Mouse (Mus musculus): ENCODE measurements around the gene Asphd2. TPM values are rescaled to one million over a fixed set of nuclear protein-coding genes. Genes with fewer than 3 reads are reported as not detected.

Asphd2 gene
- total and polyA plus RNA-seq, 2 experiments from 2014 or later: 118 to 164 TPM

- no peaks in the 10 kb centered on the region for H3K27me3 ChIP-seq (ENCODE audit: insufficient read depth, low read length)
- ATAC-seq: no peak
- peaks cover 19% of the 10 kb centered on the region; the same call in 1 of the 2 replicates for H3K36me3 ChIP-seq (ENCODE audit: insufficient read depth, low read length)
- no peak overlapping the region for H3K9ac ChIP-seq (replicated peaks; ENCODE audit: low read length)
- WGBS: 67% methylated on average over 10 of the region's 10 CpGs
- H3K4me1 ChIP-seq (ENCODE audit: insufficient read depth, low read length): peaks cover 6% of the 10 kb centered on the region; the same call in 1 of the 2 replicates
- no peak overlapping the region for H3K4me3 ChIP-seq (ENCODE audit: low read length)
- no peak overlapping the region for H3K27ac ChIP-seq
- 0 out of 2 replicates have a peak, but pooled peaks cover 2% of the 10 kb centered on the region for H3K9me3 ChIP-seq (ENCODE audit: low read length)
- TF ChIP-seq CTCF (IDR thresholded peaks at IDR 0.05; ENCODE audit: low read depth): no peak
- H3K4me2 ChIP-seq (ENCODE audit: low read depth, low read length): no peak overlapping the region
- no peak for DNase-seq (ENCODE audit: low spot score)
These were observed 30.4 kb downstream of the Asphd2 start for GRCm38 (mm10) chr5:112364184-112364797.

- Histone ChIP-seq H3K27ac (no peak overlapping the region), H3K9ac (replicated peaks; ENCODE audit: low read length) (no peak overlapping the region), H3K4me1 (ENCODE audit: insufficient read depth, low read length) (no peaks in the 10 kb centered on the region), H3K4me3 (ENCODE audit: low read length) (no peak overlapping the region), H3K27me3 (ENCODE audit: insufficient read depth, low read length) (no peaks in the 10 kb centered on the region), H3K4me2 (ENCODE audit: low read depth, low read length) (no peak overlapping the region), H3K36me3 (ENCODE audit: insufficient read depth, low read length) (peaks cover 17% of the 10 kb centered on the region; the same call in 1 of the 2 replicates), H3K9me3 (ENCODE audit: low read length) (0 out of 2 replicates have a peak, but pooled peaks cover 2% of the 10 kb centered on the region)
- no peak for TF ChIP-seq CTCF (IDR thresholded peaks at IDR 0.05; ENCODE audit: low read depth)
- WGBS: 98% methylated on average over 3 of the region's 3 CpGs
- no peak for ATAC-seq
- DNase-seq (ENCODE audit: low spot score): no peak
These were observed 34.6 kb downstream of the Asphd2 start for GRCm38 (mm10) chr5:112360077-112360476.

- Histone ChIP-seq H3K36me3 (ENCODE audit: insufficient read depth, low read length) (peaks cover 21% of the 10 kb centered on the region), H3K4me2 (ENCODE audit: low read depth, low read length) (no peak overlapping the region), H3K27me3 (ENCODE audit: insufficient read depth, low read length) (no peaks in the 10 kb centered on the region), H3K4me3 (ENCODE audit: low read length) (no peak overlapping the region), H3K9ac (replicated peaks; ENCODE audit: low read length) (no peak overlapping the region), H3K4me1 (ENCODE audit: insufficient read depth, low read length) (no peaks in the 10 kb centered on the region), H3K9me3 (ENCODE audit: low read length) (0 out of 2 replicates have a peak, but pooled peaks cover 2% of the 10 kb centered on the region), H3K27ac (no peak overlapping the region)
- TF ChIP-seq CTCF (IDR thresholded peaks at IDR 0.05; ENCODE audit: low read depth): no peak
- 95% methylated on average over 4 of the region's 4 CpGs for WGBS
- DNase-seq (ENCODE audit: low spot score) (no peak), ATAC-seq (no peak)
These were observed 35.1 kb downstream of the Asphd2 start for GRCm38 (mm10) chr5:112359520-112359919.

- Histone ChIP-seq H3K27me3 (ENCODE audit: insufficient read depth, low read length) (no peaks in the 10 kb centered on the region), H3K4me2 (ENCODE audit: low read depth, low read length) (no peak overlapping the region), H3K36me3 (ENCODE audit: insufficient read depth, low read length) (peaks cover 27% of the 10 kb centered on the region), H3K4me1 (ENCODE audit: insufficient read depth, low read length) (no peaks in the 10 kb centered on the region), H3K9ac (replicated peaks; ENCODE audit: low read length) (no peak overlapping the region), H3K9me3 (ENCODE audit: low read length) (no peaks in the 10 kb centered on the region), H3K27ac (no peak overlapping the region), H3K4me3 (ENCODE audit: low read length) (no peak overlapping the region)
- ATAC-seq (peak; percentile 29; the same call in 1 of the 2 replicates), DNase-seq (ENCODE audit: low spot score) (no peak)
- 90% methylated on average over 9 of the region's 9 CpGs for WGBS
- TF ChIP-seq CTCF (IDR thresholded peaks at IDR 0.05; ENCODE audit: low read depth): no peak
These were observed 38.3 kb downstream of the Asphd2 start for GRCm38 (mm10) chr5:112356322-112356721.

GRCm38 (mm10) chr5:112355910-112356309 lies 38.8 kb downstream of the Asphd2 start, which contains the start of gene Gm6583:
Gene Gm6583, minus strand, starts transcription at chr5:112356033.
- Histone ChIP-seq H3K36me3 (ENCODE audit: insufficient read depth, low read length) (peaks cover 28% of the 10 kb centered on the region), H3K9ac (replicated peaks; ENCODE audit: low read length) (no peak within 1 kb of the TSS), H3K27ac (no peak within 1 kb of the TSS), H3K9me3 (ENCODE audit: low read length) (no peaks in the 10 kb centered on the region), H3K4me1 (ENCODE audit: insufficient read depth, low read length) (no peaks in the 10 kb centered on the region), H3K27me3 (ENCODE audit: insufficient read depth, low read length) (no peaks in the 10 kb centered on the region), H3K4me2 (ENCODE audit: low read depth, low read length) (no peak within 1 kb of the TSS), H3K4me3 (ENCODE audit: low read length) (no peak within 1 kb of the TSS)
- ATAC-seq (peak; percentile 18; the same call in 1 of the 2 replicates), DNase-seq (ENCODE audit: low spot score) (no peak)
- WGBS: 63% methylated on average over 13 of the region's 13 CpGs
- TF ChIP-seq CTCF (IDR thresholded peaks at IDR 0.05; ENCODE audit: low read depth): no peak

GRCm38 (mm10) chr5:112355493-112355892 lies 39.2 kb downstream of the Asphd2 start:
- H3K27me3 ChIP-seq (ENCODE audit: insufficient read depth, low read length): no peaks in the 10 kb centered on the region
- no peak overlapping the region for H3K4me2 ChIP-seq (ENCODE audit: low read depth, low read length)
- H3K36me3 ChIP-seq (ENCODE audit: insufficient read depth, low read length): peaks cover 31% of the 10 kb centered on the region
- H3K27ac ChIP-seq: no peak overlapping the region
- ATAC-seq (peak; percentile 21; the same call in 1 of the 2 replicates), DNase-seq (ENCODE audit: low spot score) (no peak)
- no peaks in the 10 kb centered on the region for H3K9me3 ChIP-seq (ENCODE audit: low read length)
- no peak overlapping the region for H3K4me3 ChIP-seq (ENCODE audit: low read length)
- H3K9ac ChIP-seq (replicated peaks; ENCODE audit: low read length): no peak overlapping the region
- 94% methylated on average over 6 of the region's 6 CpGs for WGBS
- no peaks in the 10 kb centered on the region for H3K4me1 ChIP-seq (ENCODE audit: insufficient read depth, low read length)
- TF ChIP-seq CTCF (IDR thresholded peaks at IDR 0.05; ENCODE audit: low read depth): no peak

GRCm38 (mm10) chr5:112349169-112349568 lies 45.5 kb downstream of the Asphd2 start:
- H3K4me2 ChIP-seq (ENCODE audit: low read depth, low read length): no peak overlapping the region
- TF ChIP-seq CTCF (IDR thresholded peaks at IDR 0.05; ENCODE audit: low read depth): no peak
- peaks cover 36% of the 10 kb centered on the region; the same call in 1 of the 2 replicates for H3K36me3 ChIP-seq (ENCODE audit: insufficient read depth, low read length)
- no peak overlapping the region for H3K4me3 ChIP-seq (ENCODE audit: low read length)
- ATAC-seq (no peak), DNase-seq (ENCODE audit: low spot score) (peak; percentile 31)
- no peaks in the 10 kb centered on the region for H3K27me3 ChIP-seq (ENCODE audit: insufficient read depth, low read length)
- no peak overlapping the region for H3K9ac ChIP-seq (replicated peaks; ENCODE audit: low read length)
- H3K27ac ChIP-seq: no peak overlapping the region
- 0 out of 2 replicates have a peak, but pooled peaks cover 6% of the 10 kb centered on the region for H3K4me1 ChIP-seq (ENCODE audit: insufficient read depth, low read length)
- H3K9me3 ChIP-seq (ENCODE audit: low read length): no peaks in the 10 kb centered on the region
- 71% methylated on average over 8 of the region's 8 CpGs for WGBS

Measured in hindbrain, postnatal 0 days (tissue).